Mouse (Mus musculus) cerebral cortex, adult 2 months (tissue): ENCODE measurements around the gene Angptl8.

ENCODE experiments used
- WGBS: fragments of 180-500 bp; shearing (Covaris S2); methylation state at CpG from one replicate; pipeline ENCODE4 v1.1.7; 2018; 5-methylcytosine and 5-hydroxymethylcytosine counted together

Gene Angptl8

GRCm38 (mm10) chr9:21849691-21850677, 14.7 kb downstream of the Angptl8 start:
- 74% methylated on average over 7 of the region's 7 CpGs for WGBS

- WGBS, result 62% methylated on average over 3 of the region's 3 CpGs
These were observed 15.8 kb downstream of the Angptl8 start for GRCm38 (mm10) chr9:21851084-21851483.

- WGBS, result 3% methylated on average over 68 of the region's 68 CpGs
These were observed 17.1 kb downstream of the Angptl8 start, which contains the start of gene Dock6 for GRCm38 (mm10) chr9:21852128-21853091. Gene Dock6, minus strand, starts transcription at chr9:21852635.

- WGBS, result 71% methylated on average over 5 of the region's 5 CpGs
These were observed 18.7 kb downstream of the Angptl8 start for GRCm38 (mm10) chr9:21853961-21854360.

- WGBS, result 85% methylated on average over 6 of the region's 6 CpGs
These were observed 19.6 kb downstream of the Angptl8 start for GRCm38 (mm10) chr9:21854894-21855293.

GRCm38 (mm10) chr9:21857501-21857900, 22.2 kb downstream of the Angptl8 start:
- 80% methylated on average over 2 of the region's 2 CpGs for WGBS

- WGBS, result 72% methylated on average over 6 of the region's 6 CpGs
These were observed 22.8 kb downstream of the Angptl8 start for GRCm38 (mm10) chr9:21858084-21858483.

- 91% methylated on average over 3 of the region's 3 CpGs for WGBS
These were observed 24.3 kb downstream of the Angptl8 start for GRCm38 (mm10) chr9:21859606-21860005.

- 72% methylated on average over 6 of the region's 6 CpGs for WGBS
These were observed 25.0 kb downstream of the Angptl8 start for GRCm38 (mm10) chr9:21860349-21860748.

GRCm38 (mm10) chr9:21862181-21862580, 26.9 kb downstream of the Angptl8 start:
- WGBS, result 60% methylated on average over 1 of the region's 1 CpGs

GRCm38 (mm10) chr9:21865673-21866398, 30.5 kb downstream of the Angptl8 start:
- 78% methylated on average over 5 of the region's 5 CpGs for WGBS

GRCm38 (mm10) chr9:21866641-21867040, 31.3 kb downstream of the Angptl8 start:
- 59% methylated on average over 2 of the region's 2 CpGs for WGBS

GRCm38 (mm10) chr9:21867726-21868125, 32.4 kb downstream of the Angptl8 start:
- WGBS, result 83% methylated on average over 3 of the region's 3 CpGs

- 51% methylated on average over 7 of the region's 7 CpGs for WGBS
These were observed 34.0 kb downstream of the Angptl8 start for GRCm38 (mm10) chr9:21869290-21869689.

- 10% methylated on average over 20 of the region's 20 CpGs for WGBS
These were observed 35.7 kb downstream of the Angptl8 start for GRCm38 (mm10) chr9:21870879-21871524.

- WGBS, result 41% methylated on average over 4 of the region's 4 CpGs
These were observed 36.9 kb downstream of the Angptl8 start for GRCm38 (mm10) chr9:21872204-21872603.

GRCm38 (mm10) chr9:21876601-21877000, 41.3 kb downstream of the Angptl8 start:
- WGBS, result 68% methylated on average over 3 of the region's 3 CpGs
